Mouse (Mus musculus) right cerebral cortex, adult 2 months (tissue): ENCODE measurements at regions not wholly inside any gene's neighbourhood (a gene's known extent, or its start where the extent isn't known, plus 50 kb on each side); places are given as distances from the start of the nearest gene placed in this dataset.
"Not testable (repeated sequence)": the region's sequence is repeated elsewhere in the genome, so short reads cannot be mapped to it uniquely, and the experiment has no call there.

Source experiments
- DNase-seq, 2 experiments: peaks; one replicate each; pipeline ENCODE4 v3.0.0; 2021 to 2022; ENCODE audit warnings: low spot score in 2 of 2

DNA sequence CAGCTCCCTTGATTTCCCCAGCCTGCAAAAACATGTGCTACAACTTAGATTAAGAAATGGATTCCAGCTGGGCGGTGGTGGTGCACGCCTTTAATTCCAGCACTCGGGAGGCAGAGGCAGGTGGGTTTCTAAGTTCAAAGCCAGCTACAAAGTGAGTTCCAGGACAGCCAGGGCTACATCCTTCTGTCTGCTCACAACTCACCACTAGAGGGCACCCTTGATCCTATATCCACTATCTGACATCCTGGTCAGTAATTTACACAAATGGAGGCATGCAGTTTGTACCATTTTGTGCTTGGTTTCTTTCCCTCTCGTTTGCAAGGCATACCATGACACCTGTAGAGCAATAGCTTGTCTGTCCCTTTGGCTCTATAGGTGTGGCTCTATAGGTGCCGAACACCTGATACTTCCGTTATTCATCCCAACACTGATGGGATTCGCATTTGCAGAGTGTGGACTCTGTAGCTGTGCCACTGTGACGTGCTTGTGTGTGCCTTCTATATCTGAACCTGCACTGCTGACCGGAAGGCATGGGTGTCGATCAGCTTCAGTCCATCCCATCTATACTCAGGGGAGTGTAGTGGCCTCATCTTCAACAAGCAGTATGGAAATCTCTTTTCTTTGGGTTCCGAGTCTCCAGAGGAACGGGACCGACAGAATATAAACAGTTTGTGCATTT, 108.4 kb upstream of the Spata13 start:
- DNase-seq: peak; percentile 75 to 85

DNA sequence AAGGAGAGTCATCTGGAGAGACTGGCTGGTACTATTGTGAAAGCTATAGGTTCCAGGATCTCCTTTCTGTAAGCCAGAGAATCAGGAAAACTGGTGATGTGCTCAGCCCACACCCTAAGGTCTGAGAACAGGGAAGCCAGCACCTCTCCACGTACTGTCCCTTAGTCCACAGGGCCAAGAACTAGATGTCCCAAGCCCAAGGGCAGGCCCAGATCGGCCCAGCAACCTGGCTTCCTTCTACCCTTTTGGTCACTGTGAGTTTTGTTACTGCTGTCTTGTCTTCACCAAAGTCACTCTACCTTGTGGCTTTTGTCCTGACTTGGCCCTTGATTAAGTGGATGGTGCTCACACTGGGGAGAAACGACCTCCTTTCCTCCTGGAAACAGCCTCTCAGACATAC, 107.8 kb upstream of the Spata13 start:
- DNase-seq: no peak

DNA sequence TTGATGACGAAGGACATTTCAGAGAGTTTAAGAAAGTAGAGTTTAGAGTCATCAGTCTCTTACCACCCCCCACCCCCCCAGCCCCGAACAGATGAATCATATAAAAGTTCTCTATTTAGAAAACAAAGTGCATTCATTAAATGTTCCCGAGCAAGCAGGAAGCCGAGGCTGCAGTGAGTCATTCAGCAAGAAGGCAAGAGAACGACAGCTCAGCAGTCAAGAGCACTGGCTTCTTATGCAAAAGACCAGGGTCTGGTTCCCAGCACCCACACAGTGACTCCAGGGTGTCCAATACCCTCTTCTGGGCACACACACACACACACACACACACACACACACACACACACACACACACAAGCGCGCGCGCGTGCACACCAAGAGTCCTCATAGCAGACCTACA, 107.0 kb upstream of the Spata13 start:
- DNase-seq: peak; percentile 25 to 29

DNA sequence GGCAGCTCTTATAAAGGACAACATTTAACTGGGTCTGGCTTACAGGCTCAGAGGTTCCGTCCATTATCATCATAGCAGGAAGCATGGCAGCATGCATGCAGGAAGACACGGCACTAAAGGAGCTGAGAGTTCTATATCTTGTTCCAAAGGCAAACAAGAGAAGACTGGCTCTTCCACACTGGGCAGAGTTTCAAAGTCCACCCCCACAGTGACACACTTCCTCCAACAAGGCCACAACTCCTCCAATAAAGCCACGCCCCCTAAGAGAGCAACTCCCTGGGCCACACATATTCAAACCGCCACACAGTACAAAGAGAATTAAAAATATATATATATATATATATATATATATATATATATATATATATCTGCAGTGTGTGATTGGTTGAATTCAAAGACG, 105.8 kb upstream of the Spata13 start:
- DNase-seq: no peak

DNA sequence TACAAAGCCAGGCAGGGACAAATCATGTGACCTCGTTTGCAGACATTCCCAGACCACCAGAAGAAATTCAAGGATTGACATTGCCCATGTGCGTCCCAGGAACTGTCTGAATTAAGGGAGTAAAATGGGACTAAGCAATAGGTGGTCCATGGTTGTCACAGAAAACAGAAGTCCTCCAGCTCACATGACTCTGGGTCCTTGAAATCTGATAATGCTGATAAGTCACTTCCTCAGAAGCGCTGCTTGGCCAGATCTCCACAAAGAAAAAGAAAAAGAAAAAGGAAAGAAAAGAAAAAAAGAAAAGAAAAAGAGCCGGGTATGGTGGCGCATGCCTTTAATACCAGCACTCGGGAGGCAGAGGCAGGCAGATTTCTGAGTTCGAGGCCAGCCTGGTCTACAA, 105.3 kb upstream of the Spata13 start:
- DNase-seq: no peak

DNA sequence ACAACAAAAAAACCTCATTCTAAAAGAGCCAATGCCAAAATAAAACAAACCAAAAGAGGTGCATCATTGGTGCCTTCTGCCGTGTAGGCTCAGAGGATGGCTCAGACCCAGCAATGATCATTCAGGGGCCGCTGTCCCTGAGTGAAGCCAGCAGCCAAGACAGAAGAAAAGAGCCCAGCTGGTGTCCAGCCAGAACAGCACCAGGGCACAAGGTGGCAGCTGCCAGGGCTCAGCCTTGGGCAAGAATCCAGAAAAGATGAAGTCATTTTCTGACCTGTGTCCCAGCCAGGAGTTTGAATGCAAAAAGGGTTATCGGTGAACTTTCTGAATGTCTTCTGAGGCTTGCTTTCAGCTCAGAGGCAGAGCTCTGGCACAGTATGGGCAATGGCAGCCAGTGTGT, 104.8 kb upstream of the Spata13 start:
- peak in 1 of 2 experiments; percentile 33 for DNase-seq

DNA sequence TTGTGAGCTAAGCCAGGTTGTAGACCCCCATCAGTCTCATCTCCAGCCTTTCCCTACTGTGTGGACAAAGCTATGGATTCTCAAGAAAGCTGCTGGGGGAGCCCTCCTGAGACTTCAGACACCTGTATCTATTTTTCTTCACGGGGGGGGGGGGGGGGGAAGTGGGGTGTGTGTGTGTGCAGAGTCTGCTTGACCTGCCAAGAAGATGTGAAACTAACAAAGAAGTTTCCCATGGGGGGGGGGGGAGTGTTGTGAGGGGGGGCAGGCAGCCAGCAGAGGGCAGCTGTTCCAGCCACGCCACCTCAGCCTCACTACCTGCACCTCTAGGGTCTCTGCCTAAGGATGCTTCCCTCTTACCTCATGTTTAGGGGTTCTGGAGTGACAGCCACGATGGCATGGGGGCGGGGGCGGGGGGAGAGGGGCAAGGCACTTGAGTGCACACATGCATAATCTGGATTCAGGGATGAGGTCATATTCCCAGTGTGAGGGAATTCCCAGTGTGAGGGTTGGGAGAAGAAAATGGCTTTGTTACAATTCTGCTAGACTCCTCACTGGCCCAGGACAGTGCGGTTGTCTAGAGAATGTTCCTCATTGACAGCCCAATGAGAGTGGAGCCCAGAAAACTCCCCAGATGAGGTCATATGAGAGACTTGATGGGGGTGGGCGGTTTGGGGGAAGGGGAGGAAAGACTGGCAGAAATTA, 104.0 kb upstream of the Spata13 start:
- no peak for DNase-seq

DNA sequence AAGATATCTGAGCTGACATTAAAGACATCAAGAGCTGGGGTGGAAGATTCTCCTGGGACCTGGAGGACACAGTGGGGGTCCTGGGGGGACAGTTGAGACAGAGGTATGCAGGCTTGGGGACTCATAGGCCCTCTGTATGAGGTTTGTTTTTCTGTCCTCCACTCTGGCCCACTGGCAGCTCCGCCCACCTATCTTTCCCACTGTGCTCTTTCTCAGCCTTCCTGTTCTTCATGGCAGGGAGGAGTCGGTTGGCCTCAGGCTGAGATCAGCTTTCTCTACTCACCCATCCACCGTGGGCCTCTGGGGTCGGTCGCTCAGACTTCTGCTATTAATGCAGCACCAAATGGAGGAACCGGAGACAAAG, 103.5 kb upstream of the Spata13 start:
- DNase-seq: no peak

DNA sequence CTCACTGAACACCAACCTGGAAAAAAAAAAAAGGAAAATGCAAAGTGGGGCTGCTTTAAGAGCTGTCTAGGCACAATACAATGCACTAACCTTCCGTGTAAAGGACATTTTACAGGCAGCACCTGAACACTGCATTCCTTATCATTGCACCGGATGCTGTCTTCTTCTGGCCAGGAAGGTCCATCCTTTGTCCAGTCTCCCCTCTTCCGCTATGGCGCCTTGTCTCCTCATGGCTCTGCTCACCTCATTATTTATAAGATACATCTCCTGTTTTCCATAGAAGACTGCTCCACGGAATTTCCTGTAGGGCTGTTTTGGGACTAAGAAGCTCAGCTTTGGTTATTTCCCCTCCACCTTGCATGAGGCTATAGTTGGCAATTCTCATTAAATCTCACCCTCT, 102.8 kb upstream of the Spata13 start:
- no peak for DNase-seq

DNA sequence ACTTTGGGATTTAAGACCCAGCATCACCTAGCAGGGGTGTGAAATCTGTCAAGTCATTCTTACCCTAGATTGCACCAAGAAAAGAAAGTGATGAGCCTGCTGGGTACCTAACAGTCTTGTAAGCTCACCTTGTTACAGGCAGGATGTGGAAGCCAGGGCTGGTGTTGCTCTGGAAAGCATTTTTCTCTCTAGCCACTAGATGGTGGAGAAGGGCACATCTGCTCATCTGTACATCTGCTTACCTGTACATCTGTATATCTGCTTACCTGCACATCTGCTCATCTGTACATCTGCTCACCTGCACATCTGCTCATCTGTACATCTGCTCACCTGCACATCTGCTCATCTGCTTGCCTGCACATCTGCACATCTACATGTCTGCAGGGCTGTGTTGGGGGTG, 102.0 kb upstream of the Spata13 start:
- DNase-seq: no peak

DNA sequence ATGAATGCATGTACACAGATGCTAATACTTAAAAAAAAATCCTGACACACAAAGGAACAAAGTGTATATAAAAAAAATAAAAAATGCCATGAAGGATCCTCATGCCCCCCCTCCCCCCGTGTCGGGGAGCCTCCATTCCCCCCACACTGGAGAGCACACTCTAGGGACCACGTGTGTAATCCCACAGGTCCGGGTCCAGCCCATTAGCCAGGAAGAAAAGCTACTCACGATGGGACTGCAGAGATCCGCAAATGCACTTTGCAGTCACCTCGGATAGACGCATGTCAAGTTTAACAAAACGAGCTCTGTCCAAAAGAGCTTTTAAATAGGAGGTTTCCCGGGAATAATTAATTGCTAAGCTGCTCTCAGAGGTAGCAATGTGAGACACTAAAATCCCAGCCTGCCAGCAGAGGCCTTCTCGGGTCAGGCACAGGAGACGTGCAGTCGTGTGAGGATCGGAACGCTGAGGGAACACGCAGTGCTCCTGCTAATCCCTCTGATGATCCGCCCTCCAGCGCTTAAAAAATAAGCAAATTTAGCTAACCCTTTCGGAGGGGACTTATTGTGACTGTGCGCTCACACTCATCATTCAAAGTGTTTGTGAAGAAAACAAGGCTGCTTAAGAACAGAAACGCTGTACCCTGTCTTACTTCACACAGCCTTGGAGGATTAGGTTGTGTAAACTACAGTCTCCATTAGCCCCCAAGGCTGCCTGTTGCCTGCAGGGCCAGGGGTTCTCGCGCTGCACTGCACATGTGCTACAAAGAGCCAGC, 100.2 kb upstream of the Spata13 start:
- DNase-seq: no peak

DNA sequence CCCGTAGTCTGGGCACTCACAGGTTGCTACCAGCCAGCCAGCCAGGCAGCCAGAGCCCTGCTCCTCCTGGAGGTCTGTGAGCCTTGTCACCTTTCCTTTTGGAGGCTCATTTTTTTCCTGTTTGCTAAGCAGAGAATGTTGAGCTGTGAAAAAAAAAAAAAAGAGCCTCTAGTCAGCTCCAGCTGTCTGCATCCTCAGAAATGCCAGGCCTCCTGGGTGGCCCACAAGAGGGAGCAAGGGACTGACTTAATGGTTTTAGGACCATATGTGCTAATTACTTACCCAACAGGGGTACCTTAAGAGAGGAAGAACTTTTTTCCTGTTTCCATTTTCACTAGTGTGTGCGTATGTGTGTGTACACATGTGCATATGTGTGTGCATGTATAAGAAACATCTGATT, 94.8 kb upstream of the Spata13 start:
- DNase-seq: no peak

DNA sequence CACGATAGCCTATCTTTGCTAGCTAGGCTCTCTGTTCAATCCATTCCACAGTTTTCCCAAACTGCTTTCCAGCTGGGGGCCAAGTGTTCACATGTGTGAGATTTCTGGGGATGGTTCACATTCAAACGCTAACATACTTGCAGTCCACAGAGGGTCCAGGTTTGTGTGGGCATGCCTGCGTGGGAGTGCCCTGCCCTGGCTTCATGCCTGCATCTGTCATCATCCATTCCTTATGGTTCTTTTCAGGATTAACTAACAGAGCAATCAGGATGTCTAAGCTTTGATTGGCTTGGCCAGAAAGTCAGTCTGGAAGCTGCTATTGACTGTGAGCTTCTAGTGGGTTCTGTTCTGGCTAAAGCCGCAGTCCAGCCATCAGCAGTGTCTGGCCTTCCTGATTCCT, 93.7 kb upstream of the Spata13 start:
- DNase-seq: no peak

DNA sequence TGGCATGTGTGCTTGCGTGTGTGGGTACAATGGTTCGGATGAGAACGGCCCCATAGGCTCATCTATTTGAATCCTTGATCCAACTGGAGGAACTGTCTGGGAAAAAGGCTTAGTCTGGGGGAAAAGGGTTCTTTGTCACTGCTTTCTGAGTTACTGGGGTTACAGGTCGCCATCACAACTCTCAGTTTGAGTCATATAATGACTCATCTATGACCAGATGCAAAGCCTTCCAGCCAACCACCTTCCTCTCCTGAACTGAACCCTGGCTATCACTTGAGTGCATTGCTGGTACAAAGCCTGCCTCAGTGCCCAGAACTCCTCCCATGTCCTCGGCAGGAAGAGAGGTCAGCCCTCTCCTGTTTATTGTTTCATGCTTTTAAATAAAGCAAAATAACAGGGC, 92.2 kb upstream of the Spata13 start:
- no peak for DNase-seq

DNA sequence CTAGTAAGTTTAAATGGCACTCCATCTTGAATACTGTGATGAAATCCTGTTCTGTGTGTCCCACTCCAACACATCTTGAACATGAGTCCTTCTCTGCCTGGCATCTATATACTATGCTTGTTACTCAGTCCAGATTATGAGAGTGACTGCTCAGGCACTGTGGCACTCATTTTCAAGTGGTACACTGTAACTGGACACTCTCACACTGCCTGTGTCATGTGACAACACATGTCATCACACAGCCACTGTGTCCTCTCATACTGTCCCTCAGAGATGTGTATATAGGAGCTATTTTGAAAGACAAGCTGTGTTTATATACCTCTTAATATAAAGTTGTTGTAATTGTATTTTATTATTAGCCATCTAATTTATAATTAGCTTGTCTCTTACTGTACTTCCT, 89.0 kb upstream of the Spata13 start:
- no peak for DNase-seq

DNA sequence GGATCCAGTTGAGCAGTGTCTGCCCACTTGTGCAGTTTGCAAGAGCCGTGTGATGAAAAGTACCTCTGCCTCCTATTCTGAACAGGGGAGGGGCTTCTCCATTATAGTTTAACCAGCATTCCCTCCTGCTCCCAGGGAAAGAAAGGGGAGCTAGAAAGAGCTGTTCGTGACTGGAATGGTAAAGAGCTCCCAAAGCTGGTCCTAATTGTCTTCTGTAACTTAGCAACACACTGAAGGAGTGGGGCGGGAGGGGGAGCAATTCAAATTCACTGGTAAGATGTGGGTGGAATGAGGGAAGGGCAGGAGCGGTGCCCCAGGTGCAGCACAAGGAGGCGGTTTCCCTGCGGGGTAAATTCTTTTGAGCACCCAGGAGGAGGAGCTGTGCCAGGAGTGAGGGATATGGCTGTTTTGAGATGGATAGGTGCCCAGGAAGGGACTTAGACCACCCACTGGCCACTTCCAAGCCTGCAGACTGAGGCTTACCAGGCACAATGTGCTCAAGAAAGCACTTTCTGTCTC, 79.5 kb upstream of the Spata13 start:
- DNase-seq: peak; percentile 84

DNA sequence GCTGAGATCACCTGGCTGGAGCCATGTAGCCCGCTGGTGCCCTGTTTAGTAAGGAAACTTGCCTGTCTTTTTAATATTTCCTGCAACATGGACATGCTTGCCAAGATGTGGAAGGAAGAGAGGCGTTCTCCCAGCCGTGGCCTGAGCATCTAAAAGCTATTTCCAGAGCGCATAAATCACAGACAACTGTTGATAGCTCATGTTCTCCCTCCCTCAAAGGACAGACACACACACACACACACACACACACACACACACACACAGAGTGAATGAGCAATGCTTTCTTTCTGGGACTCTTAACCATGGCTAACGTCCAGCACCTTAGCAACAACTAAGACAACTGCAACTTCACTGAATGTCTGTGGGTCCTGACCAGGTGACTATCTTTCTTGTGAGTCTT, 77.3 kb upstream of the Spata13 start:
- peak in 1 of 2 experiments; percentile 23 for DNase-seq

DNA sequence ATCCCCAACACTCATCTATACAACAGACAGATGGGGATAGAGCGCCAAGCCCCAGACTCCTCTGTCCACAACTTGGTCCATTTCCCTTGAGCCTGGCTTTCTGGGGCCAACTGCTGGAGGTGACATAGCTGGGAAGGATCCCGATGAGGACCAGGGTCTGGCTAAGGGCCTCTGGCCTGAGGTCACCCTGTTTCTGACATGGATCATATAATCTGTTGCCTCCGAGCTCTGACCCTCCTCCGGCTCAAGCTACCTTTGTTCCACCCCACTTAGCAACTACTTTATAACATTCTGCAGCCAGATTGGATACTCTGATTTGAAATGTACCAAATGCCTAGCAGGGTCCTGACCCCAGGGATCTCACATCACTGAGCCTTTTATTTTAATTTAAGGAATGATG, 76.8 kb upstream of the Spata13 start:
- no peak for DNase-seq

DNA sequence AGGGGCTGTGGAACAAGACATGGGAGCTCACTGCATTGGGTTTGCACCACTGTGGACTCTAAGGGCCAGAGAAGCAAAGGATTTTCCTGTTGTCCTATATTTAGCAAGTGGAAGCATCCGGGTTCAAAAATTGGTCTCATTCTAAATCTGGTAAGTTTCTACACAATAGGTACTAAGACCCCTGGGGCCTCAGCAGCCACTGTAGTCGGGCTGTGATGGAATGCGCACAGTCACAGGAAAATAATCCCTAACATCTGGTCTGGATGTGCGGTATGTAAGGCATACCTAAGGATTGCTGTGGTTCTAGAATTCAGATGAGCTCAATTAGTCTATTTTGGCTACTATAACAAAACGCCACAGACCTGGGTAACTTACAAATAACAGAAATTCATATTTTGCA, 74.4 kb upstream of the Spata13 start:
- no peak for DNase-seq

DNA sequence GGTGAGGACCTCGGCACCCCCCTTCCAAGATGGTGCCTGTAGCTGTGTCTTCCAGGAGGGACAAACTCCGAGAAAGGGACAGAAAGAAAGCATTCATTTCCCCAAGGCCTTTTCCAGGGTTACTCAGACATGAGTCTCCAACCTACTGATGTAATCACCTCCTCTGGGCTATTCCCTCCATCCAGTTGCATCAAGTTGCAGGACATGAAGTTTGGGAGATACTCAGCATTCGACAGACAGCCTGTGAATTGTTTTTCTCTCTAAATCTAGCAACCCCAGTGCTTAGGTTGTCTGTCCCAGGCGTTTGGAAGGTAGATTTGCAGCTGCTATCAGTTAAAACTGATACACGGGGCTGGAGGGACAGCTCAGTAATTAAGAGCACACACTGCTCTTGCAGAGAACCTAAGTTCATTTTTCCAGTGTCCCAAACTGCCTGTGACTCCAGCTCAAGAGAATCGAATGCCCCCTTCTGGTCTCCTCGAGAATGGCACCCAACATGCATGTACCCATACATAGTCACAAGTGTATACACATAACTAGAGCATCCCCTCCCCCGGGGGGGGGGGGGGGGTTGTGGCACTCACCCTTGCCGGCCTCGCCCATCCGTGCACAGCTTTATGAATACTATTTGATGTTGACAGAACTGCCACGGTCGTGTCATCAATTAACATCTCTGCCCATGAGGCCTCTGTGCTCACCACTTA, 73.8 kb upstream of the Spata13 start:
- DNase-seq: no peak

DNA sequence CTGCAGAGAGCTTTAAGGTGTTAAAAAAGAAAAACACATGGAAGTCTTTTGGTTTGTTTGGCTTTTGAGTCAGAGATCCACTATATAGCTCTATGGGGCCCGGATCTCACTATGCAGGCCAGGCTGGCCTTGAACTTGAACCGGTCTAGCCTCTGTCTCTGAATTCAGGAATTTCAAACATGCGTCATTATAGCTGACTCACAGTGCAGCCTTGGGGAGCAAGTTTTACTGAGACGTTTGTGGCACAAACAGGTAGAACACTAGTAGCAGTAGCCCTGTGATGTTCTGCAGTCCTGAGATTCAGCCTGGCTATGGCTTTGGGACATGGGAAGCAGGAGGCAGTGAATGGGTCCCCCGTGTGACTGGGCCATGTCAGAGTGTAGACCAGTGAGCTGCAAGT, 57.5 kb upstream of the Spata13 start:
- no peak for DNase-seq

DNA sequence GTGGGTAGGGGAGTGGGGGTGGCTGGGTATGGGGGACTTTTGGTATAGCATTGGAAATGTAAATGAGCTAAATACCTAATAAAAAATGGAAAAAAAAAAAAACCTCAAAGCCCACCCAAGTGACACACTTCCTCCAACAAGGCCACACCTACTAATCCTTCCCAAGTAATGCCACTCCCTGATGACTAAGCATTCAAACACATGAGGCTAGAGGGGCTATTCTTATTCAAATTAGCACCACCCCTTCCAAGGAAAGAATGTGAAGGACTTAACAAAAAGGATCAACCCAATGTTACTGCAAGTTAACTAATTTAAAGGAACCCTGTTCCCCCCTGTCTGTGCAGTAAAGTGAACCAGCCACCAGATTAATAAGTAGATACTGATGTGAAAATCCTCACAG, 53.7 kb upstream of the Spata13 start:
- not testable (repeated sequence) for DNase-seq
